Mouse (Mus musculus) neural tube, embryonic 11.5 days (tissue): ENCODE data around the gene Mepe. TPM values are rescaled to one million over a fixed set of nuclear protein-coding genes. Genes with fewer than 3 reads are reported as not detected.

Experiments used
- ATAC-seq: fragments of 200-750 bp; cut with Nextera tagmentation; 2 replicates; pipeline ENCODE4 v1.8.0; 2017; ENCODE audit warnings: moderate number of reproducible peaks, mild to moderate bottlenecking, moderate TSS enrichment, moderate library complexity; ENCODE audit not compliant: insufficient read depth, low FRiP score, low TSS enrichment
- DNase-seq: peaks from one replicate; pipeline ENCODE4 v3.0.0-alpha.2; 2015; ENCODE audit warnings: low spot score
- H3K27ac ChIP-seq: fragments of 300-500 bp; sonication (generic); 2 replicates; pipeline ENCODE4 v1.5.1; 2014; ENCODE audit warnings: low read depth, mild to moderate bottlenecking, low read length
- H3K27me3 ChIP-seq: fragments of 300-500 bp; sonication (generic); 2 replicates; pipeline ENCODE4 v1.6.1; 2014; ENCODE audit warnings: mild to moderate bottlenecking, low read length, mixed read lengths; ENCODE audit not compliant: control insufficient read depth, insufficient read depth
- H3K36me3 ChIP-seq: fragments of 300-500 bp; sonication (generic); 2 replicates; pipeline ENCODE4 v1.6.1; 2014; ENCODE audit warnings: mild to moderate bottlenecking, low read length, moderate library complexity, mixed read lengths; ENCODE audit not compliant: control insufficient read depth, insufficient read depth
- H3K4me1 ChIP-seq: fragments of 300-500 bp; sonication (generic); 2 replicates; pipeline ENCODE4 v1.6.1; 2014; ENCODE audit warnings: low read length, mixed read lengths; ENCODE audit not compliant: control insufficient read depth, insufficient read depth
- H3K4me2 ChIP-seq: fragments of 300-500 bp; sonication (generic); 2 replicates; pipeline ENCODE4 v1.6.1; 2014; ENCODE audit warnings: low read depth, mild to moderate bottlenecking, moderate library complexity
- H3K4me3 ChIP-seq: fragments of 300-500 bp; sonication (generic); 2 replicates; pipeline ENCODE4 v1.5.1; 2014; ENCODE audit warnings: low read depth, low read length
- H3K9ac ChIP-seq: fragments of 300-500 bp; sonication (generic); 2 replicates; pipeline ENCODE4 v1.6.1; 2014; ENCODE audit warnings: mild to moderate bottlenecking, low read length
- H3K9me3 ChIP-seq: fragments of 300-500 bp; sonication (generic); 2 replicates; pipeline ENCODE4 v1.6.1; 2016; ENCODE audit warnings: low read length; ENCODE audit not compliant: control insufficient read depth
- WGBS: fragments of 180-500 bp; shearing (Covaris S2); extraction: QIAGEN DNeasy Blood & Tissue Kit; methylation state at CpG from one replicate; pipeline ENCODE4 v1.1.7; 2014; 5-methylcytosine and 5-hydroxymethylcytosine counted together
- polyA plus RNA-seq: library from polyadenylated mRNA; unstranded; fragments of >200 nt; fragmentation: Nextera tagmentation; extraction: Ambion mirVana; gene quantifications from 2 replicates; pipeline ENCODE4 v1.2.1, GENCODE M21; 2014

Mepe gene
- polyA plus RNA-seq, 1 experiment from 2014 or later: not detected

- DNase-seq (no peak), ATAC-seq (no peak)
These were observed 45.5 kb downstream of the Mepe start for GRCm38 (mm10) chr5:104370580-104370979.

GRCm38 (mm10) chr5:104371284-104371683 lies 46.2 kb downstream of the Mepe start:
- H3K9me3 ChIP-seq: no peaks in the 10 kb centered on the region
- no peaks in the 10 kb centered on the region for H3K27me3 ChIP-seq
- H3K36me3 ChIP-seq: no peaks in the 10 kb centered on the region
- no peak for DNase-seq
- ATAC-seq: no peak
- H3K9ac ChIP-seq: no peak overlapping the region
- H3K4me2 ChIP-seq: no peak overlapping the region
- WGBS: 93% methylated on average over 4 of the region's 4 CpGs
- H3K4me3 ChIP-seq: no peak overlapping the region
- H3K27ac ChIP-seq: no peak overlapping the region
- H3K4me1 ChIP-seq: no peaks in the 10 kb centered on the region

More at GRCm38 (mm10) chr5:104370580-104370979, 45.5 kb downstream of the Mepe start:
- Histone ChIP-seq H3K4me2 (no peak overlapping the region), H3K4me1 (no peaks in the 10 kb centered on the region), H3K9ac (no peak overlapping the region), H3K4me3 (no peak overlapping the region), H3K9me3 (no peaks in the 10 kb centered on the region), H3K27ac (no peak overlapping the region), H3K36me3 (no peaks in the 10 kb centered on the region), H3K27me3 (no peaks in the 10 kb centered on the region)
- whole genome bisulfite sequencing: 82% methylated on average over 5 of the region's 5 CpGs

GRCm38 (mm10) chr5:104373648-104374307 lies 48.6 kb downstream of the Mepe start:
- H3K4me2 ChIP-seq: no peak overlapping the region
- no peak overlapping the region for H3K4me3 ChIP-seq
- H3K9me3 ChIP-seq: no peaks in the 10 kb centered on the region
- no peak overlapping the region for H3K27ac ChIP-seq
- ATAC-seq (no peak), DNase-seq (no peak)
- H3K4me1 ChIP-seq: no peaks in the 10 kb centered on the region
- 94% methylated on average over 4 of the region's 4 CpGs for WGBS
- no peak overlapping the region for H3K9ac ChIP-seq
- no peaks in the 10 kb centered on the region for H3K36me3 ChIP-seq
- H3K27me3 ChIP-seq: no peaks in the 10 kb centered on the region

- WGBS: 75% methylated on average over 6 of the region's 6 CpGs
- Histone ChIP-seq H3K4me1 (no peaks in the 10 kb centered on the region), H3K9me3 (no peaks in the 10 kb centered on the region), H3K27ac (no peak overlapping the region), H3K4me3 (no peak overlapping the region), H3K27me3 (no peaks in the 10 kb centered on the region), H3K4me2 (no peak overlapping the region), H3K36me3 (no peaks in the 10 kb centered on the region), H3K9ac (no peak overlapping the region)
- DNase-seq (no peak), ATAC-seq (no peak)
These were observed 49.2 kb downstream of the Mepe start for GRCm38 (mm10) chr5:104374308-104374660.

GRCm38 (mm10) chr5:104375132-104375531 lies 50.0 kb downstream of the Mepe start:
- Histone ChIP-seq H3K4me1 (no peaks in the 10 kb centered on the region), H3K9ac (no peak overlapping the region), H3K4me2 (no peak overlapping the region), H3K9me3 (no peaks in the 10 kb centered on the region), H3K4me3 (no peak overlapping the region), H3K36me3 (no peaks in the 10 kb centered on the region), H3K27ac (no peak overlapping the region), H3K27me3 (no peaks in the 10 kb centered on the region)
- ATAC-seq (no peak), DNase-seq (no peak)
- 64% methylated on average over 2 of the region's 2 CpGs for WGBS

GRCm38 (mm10) chr5:104376890-104377289 lies 51.8 kb downstream of the Mepe start:
- ATAC-seq (no peak), DNase-seq (no peak)
- Histone ChIP-seq H3K9me3 (no peaks in the 10 kb centered on the region), H3K36me3 (no peaks in the 10 kb centered on the region), H3K4me1 (no peaks in the 10 kb centered on the region), H3K27ac (no peak overlapping the region), H3K9ac (no peak overlapping the region), H3K4me2 (no peak overlapping the region), H3K4me3 (no peak overlapping the region), H3K27me3 (no peaks in the 10 kb centered on the region)
- WGBS: 85% methylated on average over 1 of the region's 1 CpGs

- DNase-seq (no peak), ATAC-seq (no peak)
- H3K27ac ChIP-seq: no peak overlapping the region
These were observed 55.4 kb downstream of the Mepe start for GRCm38 (mm10) chr5:104380574-104380973.

GRCm38 (mm10) chr5:104381671-104382070 lies 56.5 kb downstream of the Mepe start:
- H3K4me1 ChIP-seq: no peaks in the 10 kb centered on the region
- no peak overlapping the region for H3K9ac ChIP-seq
- no peak for ATAC-seq
- no peaks in the 10 kb centered on the region for H3K27me3 ChIP-seq
- no peak overlapping the region for H3K27ac ChIP-seq
- no peaks in the 10 kb centered on the region for H3K36me3 ChIP-seq
- DNase-seq: no peak
- no peak overlapping the region for H3K4me2 ChIP-seq
- H3K4me3 ChIP-seq: no peak overlapping the region
- H3K9me3 ChIP-seq: no peaks in the 10 kb centered on the region
- 81% methylated on average over 3 of the region's 7 CpGs for WGBS

More at GRCm38 (mm10) chr5:104380574-104380973, 55.4 kb downstream of the Mepe start:
- Histone ChIP-seq H3K4me2 (no peak overlapping the region), H3K36me3 (no peaks in the 10 kb centered on the region), H3K27me3 (no peaks in the 10 kb centered on the region), H3K9ac (no peak overlapping the region), H3K4me1 (no peaks in the 10 kb centered on the region), H3K9me3 (no peaks in the 10 kb centered on the region), H3K4me3 (no peak overlapping the region)
- WGBS: 86% methylated on average over 1 of the region's 1 CpGs

- no peak overlapping the region for H3K27ac ChIP-seq
- H3K4me1 ChIP-seq: no peaks in the 10 kb centered on the region
- no peak for ATAC-seq
- no peak overlapping the region for H3K9ac ChIP-seq
- H3K27me3 ChIP-seq: no peaks in the 10 kb centered on the region
- no peak overlapping the region for H3K4me2 ChIP-seq
- no peaks in the 10 kb centered on the region for H3K9me3 ChIP-seq
- no peak for DNase-seq
- H3K4me3 ChIP-seq: no peak overlapping the region
- H3K36me3 ChIP-seq: no peaks in the 10 kb centered on the region
- 90% methylated on average over 7 of the region's 7 CpGs for WGBS
These were observed 59.4 kb downstream of the Mepe start for GRCm38 (mm10) chr5:104384540-104384939.
